Mouse (Mus musculus) MEL (cell line): ENCODE data around the gene Prkcg. TPM values are rescaled to one million over a fixed set of nuclear protein-coding genes. Genes with fewer than 3 reads are reported as not detected.

Experiments used
- DNase-seq: peaks from one replicate; pipeline ENCODE4 v3.0.0; 2011; ENCODE audit warnings: low read depth, low spot score
- H3K27ac ChIP-seq: 2 replicates; pipeline ENCODE4 v1.5.1; 2012; ENCODE audit warnings: low read depth, mild to moderate bottlenecking, control low read depth, low read length, moderate library complexity; ENCODE audit not compliant: control insufficient read depth
- H3K27me3 ChIP-seq, 2 experiments: fragments of 150-350 bp in 1 of 2; sonication (generic) in 1 of 2; 2 replicates each; pipeline ENCODE4 v1.6.1; 2012; ENCODE audit warnings: low read length in 2 of 2, mild to moderate bottlenecking in 2 of 2, improper control_type of control experiment in 1 of 2, moderate library complexity in 1 of 2; ENCODE audit not compliant: insufficient read depth in 2 of 2, control insufficient read depth in 1 of 2
- H3K36me3 ChIP-seq, 2 experiments: 2 replicates each; pipeline ENCODE4 v1.6.1; 2012 to 2014; ENCODE audit warnings: low read length in 2 of 2, improper control_type of control experiment in 1 of 2, inconsistent platforms in 1 of 2, mild to moderate bottlenecking in 1 of 2; ENCODE audit not compliant: insufficient read depth in 2 of 2, control insufficient read depth in 1 of 2
- H3K4me1 ChIP-seq, 2 experiments: fragments of 150-350 bp in 1 of 2; sonication (generic) in 1 of 2; 2 replicates each; pipeline ENCODE4 v1.6.1; 2012; ENCODE audit warnings: low read length in 2 of 2, improper control_type of control experiment in 1 of 2, mild to moderate bottlenecking in 1 of 2; ENCODE audit not compliant: insufficient read depth in 2 of 2, control insufficient read depth in 1 of 2
- H3K4me3 ChIP-seq, 2 experiments: fragments of 150-350 bp in 1 of 2; sonication (generic) in 1 of 2; 2 replicates each; pipeline ENCODE4 v1.5.1; 2012; ENCODE audit warnings: low read depth in 2 of 2, low read length in 2 of 2, mild to moderate bottlenecking in 2 of 2, moderate library complexity in 2 of 2, control low read depth in 1 of 2, improper control_type of control experiment in 1 of 2; ENCODE audit not compliant: control insufficient read depth in 1 of 2, insufficient read depth in 1 of 2
- H3K79me2 ChIP-seq: 2 replicates; pipeline ENCODE4 v1.6.1; 2012; ENCODE audit warnings: mild to moderate bottlenecking, low read length, moderate library complexity; ENCODE audit not compliant: control insufficient read depth, poor library complexity, insufficient read depth
- H3K9ac ChIP-seq: 2 replicates; pipeline ENCODE4 v1.6.1; 2012; ENCODE audit warnings: low read depth, mild to moderate bottlenecking, control low read depth, low read length, moderate library complexity; ENCODE audit not compliant: control insufficient read depth, poor library complexity, severe bottlenecking
- H3K9me3 ChIP-seq: fragments of 150-350 bp; sonication (generic); replicated peaks from 2 replicates; pipeline ENCODE4 v1.6.1; 2012; ENCODE audit warnings: mild to moderate bottlenecking, low read length, improper control_type of control experiment, moderate library complexity; ENCODE audit not compliant: insufficient read depth
- CHD1 ChIP-seq: IDR thresholded peaks from 2 replicates; pipeline ENCODE4 v1.6.1; 2012; ENCODE audit warnings: low read depth, mild to moderate bottlenecking, inconsistent platforms, low read length, improper control_type of control experiment
- CHD2 ChIP-seq: IDR thresholded peaks from 2 replicates; pipeline ENCODE4 v1.6.1; 2011; ENCODE audit warnings: low read length, improper control_type of control experiment
- EP300 ChIP-seq, 2 experiments: IDR thresholded peaks; 2 replicates each; pipeline ENCODE4 v1.6.1; 2011; ENCODE audit warnings: improper control_type of control experiment in 2 of 2, low read length in 2 of 2, low read depth in 1 of 2, mild to moderate bottlenecking in 1 of 2
- ETS1 ChIP-seq: IDR thresholded peaks from 2 replicates; pipeline ENCODE4 v1.6.1; 2012; ENCODE audit warnings: low read depth, mild to moderate bottlenecking, inconsistent platforms, low read length, improper control_type of control experiment, moderate library complexity
- GABPA ChIP-seq: IDR thresholded peaks from 2 replicates; pipeline ENCODE4 v1.6.1; 2012; ENCODE audit warnings: low read depth, mild to moderate bottlenecking, inconsistent platforms, low read length, improper control_type of control experiment, moderate library complexity
- GATA1 ChIP-seq: IDR thresholded peaks from 2 replicates; pipeline ENCODE4 v1.6.1; 2011; ENCODE audit warnings: low read depth, low read length, improper control_type of control experiment
- HCFC1 ChIP-seq: IDR thresholded peaks from 2 replicates; pipeline ENCODE4 v1.6.1; 2012; ENCODE audit warnings: low read depth, mild to moderate bottlenecking, inconsistent platforms, low read length, improper control_type of control experiment, moderate library complexity
- JUND ChIP-seq: IDR thresholded peaks from 2 replicates; pipeline ENCODE4 v1.6.1; 2011; ENCODE audit warnings: low read depth, mild to moderate bottlenecking, improper control_type of control experiment, low read length
- MAX ChIP-seq: IDR thresholded peaks from 2 replicates; pipeline ENCODE4 v1.6.1; 2011; ENCODE audit warnings: low read length, improper control_type of control experiment
- MAZ ChIP-seq: IDR thresholded peaks from 2 replicates; pipeline ENCODE4 v1.6.1; 2012; ENCODE audit warnings: low read depth, mild to moderate bottlenecking, inconsistent platforms, low read length, improper control_type of control experiment
- MEF2A ChIP-seq: IDR thresholded peaks from 2 replicates; pipeline ENCODE4 v1.6.1; 2014; ENCODE audit warnings: low read depth, mild to moderate bottlenecking, inconsistent platforms, low read length, improper control_type of control experiment; ENCODE audit not compliant: poor library complexity, insufficient replicate concordance, severe bottlenecking; ENCODE audit errors: extremely low read depth
- MXI1 ChIP-seq: IDR thresholded peaks from 2 replicates; pipeline ENCODE4 v1.6.1; 2011; ENCODE audit warnings: mild to moderate bottlenecking, low read depth, low read length, improper control_type of control experiment
- MYC ChIP-seq: IDR thresholded peaks from 2 replicates; pipeline ENCODE4 v1.6.1; 2011; ENCODE audit warnings: low read depth, mild to moderate bottlenecking, low read length, improper control_type of control experiment, moderate library complexity
- POLR2A ChIP-seq, 2 experiments: IDR thresholded peaks; 2 replicates each; pipeline ENCODE4 v1.6.1; 2011 to 2012; ENCODE audit warnings: low read length in 2 of 2, mild to moderate bottlenecking in 2 of 2, control low read depth in 1 of 2, improper control_type of control experiment in 1 of 2, low read depth in 1 of 2, moderate library complexity in 1 of 2; ENCODE audit not compliant: control insufficient read depth in 1 of 2, insufficient read depth in 1 of 2, poor library complexity in 1 of 2
- POLR2AphosphoS2 ChIP-seq: IDR thresholded peaks from 2 replicates; pipeline ENCODE4 v1.6.1; 2011; ENCODE audit warnings: low read length, improper control_type of control experiment
- POLR2AphosphoS5 ChIP-seq: IDR thresholded peaks from 2 replicates; pipeline ENCODE4 v1.6.1; 2012; ENCODE audit warnings: low read depth, borderline replicate concordance, mild to moderate bottlenecking, inconsistent platforms, low read length, moderate library complexity, mixed read lengths
- RAD21 ChIP-seq: IDR thresholded peaks from 2 replicates; pipeline ENCODE4 v1.6.1; 2011; ENCODE audit warnings: mild to moderate bottlenecking, low read depth, low read length, improper control_type of control experiment
- RCOR1 ChIP-seq: IDR thresholded peaks from 2 replicates; pipeline ENCODE4 v1.6.1; 2012; ENCODE audit warnings: low read depth, mild to moderate bottlenecking, inconsistent platforms, low read length, improper control_type of control experiment
- SIN3A ChIP-seq: IDR thresholded peaks from 2 replicates; pipeline ENCODE4 v1.6.1; 2012; ENCODE audit warnings: low read length, improper control_type of control experiment, inconsistent platforms
- SMC3 ChIP-seq: IDR thresholded peaks from 2 replicates; pipeline ENCODE4 v1.6.1; 2011; ENCODE audit warnings: low read depth, low read length, improper control_type of control experiment
- TAL1 ChIP-seq: IDR thresholded peaks from 2 replicates; pipeline ENCODE4 v1.6.1; 2012; ENCODE audit warnings: mild to moderate bottlenecking, inconsistent platforms, low read length, moderate library complexity, mixed read lengths
- TBP ChIP-seq: IDR thresholded peaks from 2 replicates; pipeline ENCODE4 v1.8.0; 2011; ENCODE audit warnings: low read depth, low read length, improper control_type of control experiment
- UBTF ChIP-seq: IDR thresholded peaks from 2 replicates; pipeline ENCODE4 v1.6.1; 2012; ENCODE audit warnings: low read depth, mild to moderate bottlenecking, inconsistent platforms, low read length, improper control_type of control experiment, moderate library complexity, borderline replicate concordance; ENCODE audit not compliant: insufficient read depth
- USF1 ChIP-seq: IDR thresholded peaks from 2 replicates; pipeline ENCODE4 v1.6.1; 2014; ENCODE audit warnings: low read depth, mild to moderate bottlenecking, inconsistent platforms, low read length, improper control_type of control experiment, moderate library complexity
- USF2 ChIP-seq, 2 experiments: IDR thresholded peaks; 2 replicates each; pipeline ENCODE4 v1.6.1; 2011 to 2012; ENCODE audit warnings: improper control_type of control experiment in 2 of 2, low read length in 2 of 2, borderline replicate concordance in 1 of 2, inconsistent platforms in 1 of 2, low read depth in 1 of 2, mild to moderate bottlenecking in 1 of 2; ENCODE audit not compliant: insufficient read depth in 1 of 2
- ZC3H11A ChIP-seq: IDR thresholded peaks from 2 replicates; pipeline ENCODE4 v1.6.1; 2012; ENCODE audit warnings: low read depth, mild to moderate bottlenecking, inconsistent platforms, low read length, improper control_type of control experiment
- ZMIZ1 ChIP-seq: IDR thresholded peaks from 2 replicates; pipeline ENCODE4 v1.6.1; 2012; ENCODE audit warnings: low read depth, mild to moderate bottlenecking, inconsistent platforms, low read length, improper control_type of control experiment, moderate library complexity
- ZNF384 ChIP-seq: IDR thresholded peaks from 2 replicates; pipeline ENCODE4 v1.6.1; 2012; ENCODE audit warnings: low read depth, mild to moderate bottlenecking, inconsistent platforms, low read length, improper control_type of control experiment
- polyA plus RNA-seq, 2 experiments: library from polyadenylated mRNA; stranded (reverse) in 1 of 2; unstranded in 1 of 2; fragments of >175 nt in 1 of 2; fragments of >200 nt in 1 of 2; gene quantifications; 2 replicates each; pipeline versions ENCODE4 v1.2.1 to v1.2.4; 2012; ENCODE audit warnings: low replicate concordance in 2 of 2, low read depth in 1 of 2; ENCODE audit not compliant: insufficient read length in 2 of 2, insufficient read depth in 1 of 2, missing spikeins in 1 of 2
- total RNA-seq: library from RNA; depleted of rRNA; stranded (reverse); fragments of 300-350 nt; gene quantifications from 2 replicates; pipeline ENCODE4 v1.2.3, GENCODE M21; 2012; rRNA removed

Gene Prkcg
- total RNA-seq (not detected in 2 replicates), polyA plus RNA-seq (under 1 TPM in 1 of 2 experiments, not detected in 1; 0.10 TPM)

DNA sequence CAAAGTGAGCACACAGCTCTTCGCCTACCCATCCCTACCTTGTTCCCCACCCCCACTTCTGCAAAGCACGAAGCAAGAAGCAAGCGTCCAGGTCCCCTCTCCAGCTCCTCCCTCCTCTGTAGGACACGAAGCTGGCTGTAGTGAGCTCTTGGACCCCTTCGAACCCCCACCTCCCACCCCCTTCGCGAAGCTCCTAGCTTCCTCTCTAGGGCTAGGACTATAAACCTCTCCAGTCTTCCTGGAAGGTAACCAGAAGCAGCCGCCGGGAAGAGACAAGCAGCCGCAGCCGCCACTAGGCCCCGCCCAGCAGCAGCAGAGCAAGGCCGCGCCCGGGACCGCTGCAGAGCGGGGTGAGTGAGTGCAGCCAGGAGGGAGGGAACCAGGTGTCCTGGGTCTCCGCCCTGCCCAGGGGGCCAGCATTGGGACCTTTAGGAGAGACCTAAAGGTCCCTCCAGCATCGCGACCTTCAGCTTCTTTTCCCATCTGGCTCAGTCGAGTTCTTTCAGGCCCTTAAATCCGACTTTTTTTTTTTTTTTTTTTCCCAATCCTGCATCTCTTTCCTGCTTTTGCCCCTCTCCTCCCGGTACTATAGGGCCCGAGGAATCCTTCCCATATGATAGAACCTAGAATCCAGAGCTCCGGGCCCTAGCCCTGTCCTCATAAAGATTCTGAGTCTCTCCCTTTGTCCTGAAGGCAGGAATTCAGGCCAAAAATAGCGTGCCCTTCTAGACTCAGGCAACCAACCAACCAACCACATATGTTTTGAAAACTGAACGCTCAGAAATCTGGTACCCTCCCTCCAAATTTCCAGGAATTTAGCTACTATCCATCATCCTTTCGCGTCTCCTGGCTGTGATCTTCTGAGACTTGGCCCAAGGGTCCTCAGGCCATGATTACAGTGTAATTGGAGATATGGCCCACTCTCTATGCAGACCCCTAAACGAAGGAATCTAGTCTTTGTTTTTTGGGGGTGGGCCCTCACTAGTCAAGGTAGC is at the start of gene Prkcg, which contains the start of gene Myadm:
Gene Prkcg (plus strand): TSS at position 204 of the 995 bp plus-strand sequence.
Gene Myadm (plus strand): TSS at position 105 of the 995 bp plus-strand sequence.
- H3K36me3 ChIP-seq: peaks cover 0 to 17% of the 10 kb centered on the region in 2 experiments; a peak in 2 of 4 replicates
- peak within 1 kb of the TSS; percentile 57 to 82 for H3K4me3 ChIP-seq
- peaks cover 5 to 21% of the 10 kb centered on the region in 2 experiments for H3K4me1 ChIP-seq
- peak; percentile 79 for DNase-seq
- H3K79me2 ChIP-seq: no peaks in the 10 kb centered on the region; the same call in 1 of the 2 replicates
- no peaks in the 10 kb centered on the region for H3K27me3 ChIP-seq
- H3K9me3 ChIP-seq: no peaks in the 10 kb centered on the region
- H3K27ac ChIP-seq: peak within 1 kb of the TSS; percentile 10; the same call in 1 of the 2 replicates
- peak; percentile 41 for TF ChIP-seq ZNF384
- TF ChIP-seq POLR2A (IDR thresholded peaks at IDR 0.05; ENCODE audit: control insufficient read depth in 1 of 2, insufficient read depth in 1 of 2, low read depth in 1 of 2, low read length in 2 of 2, poor library complexity in 1 of 2): peak in 1 of 2 experiments; percentile 34; a peak in 1 of 4 replicates
- peak; percentile 7; the same call in 1 of the 2 replicates for TF ChIP-seq ETS1
- 0 out of 2 replicates have a peak, but pooled peaks have one; percentile 13 for TF ChIP-seq TAL1
- no peak for TF ChIP-seq ZC3H11A
- 0 out of 2 replicates have a peak, but pooled peaks have one; percentile 50 for TF ChIP-seq UBTF
- TF ChIP-seq TBP: no peak
- H3K9ac ChIP-seq: peak within 1 kb of the TSS; percentile 60

GRCm38 (mm10) chr7:3239193-3239592 is 49.8 kb upstream of the Prkcg start:
- Histone ChIP-seq H3K4me3 (no peak overlapping the region), H3K9ac (no peak overlapping the region), H3K27me3 (no peaks in the 10 kb centered on the region; a peak in 1 of 4 replicates), H3K36me3 (no peaks in the 10 kb centered on the region), H3K27ac (no peak overlapping the region), H3K9me3 (no peaks in the 10 kb centered on the region), H3K4me1 (no peaks in the 10 kb centered on the region), H3K79me2 (no peaks in the 10 kb centered on the region)
- DNase-seq: peak; percentile 25
- TF ChIP-seq MAX (no peak), USF2 (IDR thresholded peaks at IDR 0.05; ENCODE audit: borderline replicate concordance in 1 of 2, insufficient read depth in 1 of 2, low read depth in 1 of 2, low read length in 2 of 2) (no peak), MXI1 (no peak), MAZ (no peak), MYC (peak; percentile 55), GATA1 (no peak), SMC3 (peak; percentile 20; the same call in 1 of the 2 replicates), CHD1 (no peak), JUND (no peak), USF1 (peak; percentile 23; the same call in 1 of the 2 replicates), ZNF384 (no peak), ZMIZ1 (no peak), RCOR1 (no peak), POLR2AphosphoS5 (no peak), POLR2AphosphoS2 (no peak), HCFC1 (no peak), EP300 (IDR thresholded peaks at IDR 0.05; ENCODE audit: low read depth in 1 of 2, low read length in 2 of 2) (no peak), GABPA (no peak), SIN3A (no peak), TAL1 (no peak), MEF2A (no peak), CHD2 (no peak), RAD21 (peak; percentile 16)
